Mouse (Mus musculus): ENCODE data around the gene Ski.
"Not testable (repeated sequence)": the region's sequence is repeated elsewhere in the genome, so short reads cannot be mapped to it uniquely, and the experiment has no call there.

Ski gene

DNA sequence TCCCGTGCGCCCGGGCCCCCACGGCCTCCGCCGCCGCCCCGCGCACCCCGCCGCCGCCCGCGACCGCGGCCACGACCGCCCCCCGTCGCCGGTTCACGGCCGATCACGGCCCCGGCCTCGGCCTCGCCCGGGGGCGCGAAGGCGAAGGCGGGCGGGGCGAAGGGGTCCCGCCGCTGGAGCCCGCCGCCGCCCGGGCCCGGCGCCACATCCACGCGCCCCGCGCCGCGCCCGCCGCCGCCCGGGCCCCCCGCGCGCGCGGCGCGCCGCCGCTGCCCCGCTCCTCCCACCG, at the start of gene Ski:
Ski (minus strand) TSS at position 41 of the 289 bp plus-strand sequence.
- no peak for DNase-seq (ENCODE audit: low spot score)

DNA sequence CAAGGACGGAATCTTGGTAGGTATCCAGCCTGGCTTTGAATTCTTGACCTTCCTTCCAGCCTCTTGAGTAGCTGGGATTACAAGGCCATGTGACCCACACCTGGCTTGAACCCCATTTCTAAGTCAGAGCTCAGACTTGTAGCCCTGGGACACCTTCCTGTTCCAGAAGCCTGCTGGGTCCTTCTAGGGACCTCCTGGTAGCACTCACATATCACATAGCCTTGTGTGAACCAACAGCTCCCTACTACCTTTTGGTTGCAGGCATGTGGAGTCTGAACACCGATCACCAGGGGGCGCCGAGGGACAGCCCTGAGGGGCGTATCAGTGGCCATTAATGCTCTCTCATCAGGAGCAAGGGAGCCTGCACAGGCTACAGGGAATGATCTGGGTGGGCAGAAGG, 46.0 kb upstream of the Ski start:
- DNase-seq (ENCODE audit: low spot score), result peak; percentile 70

DNA sequence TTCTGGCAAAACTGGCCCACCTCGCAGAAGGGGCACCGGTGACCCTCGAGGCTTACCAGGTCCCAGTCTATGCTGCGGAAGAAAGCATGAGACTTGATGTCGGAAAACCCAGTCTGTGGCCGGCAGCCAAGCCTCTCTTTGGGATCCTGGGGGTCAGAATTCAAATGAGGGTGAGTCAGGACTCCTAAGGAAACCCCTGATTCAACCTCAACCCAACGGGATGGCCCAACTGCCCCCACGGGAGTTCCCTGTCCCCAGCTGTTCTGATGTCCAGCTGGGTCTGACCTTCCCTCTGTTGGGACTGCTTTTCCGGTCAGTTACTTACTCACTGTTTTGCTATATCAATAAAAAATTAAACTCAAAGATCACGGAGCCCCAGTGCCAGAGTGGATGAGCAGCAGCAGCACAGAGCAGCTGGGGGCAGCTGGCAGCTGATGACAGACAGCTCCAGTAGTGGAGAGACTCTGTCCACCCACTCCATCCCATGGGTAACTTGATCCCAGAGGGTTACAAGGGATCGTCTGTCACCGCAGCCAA, 45.3 kb upstream of the Ski start:
- no peak for DNase-seq (ENCODE audit: low spot score)

DNA sequence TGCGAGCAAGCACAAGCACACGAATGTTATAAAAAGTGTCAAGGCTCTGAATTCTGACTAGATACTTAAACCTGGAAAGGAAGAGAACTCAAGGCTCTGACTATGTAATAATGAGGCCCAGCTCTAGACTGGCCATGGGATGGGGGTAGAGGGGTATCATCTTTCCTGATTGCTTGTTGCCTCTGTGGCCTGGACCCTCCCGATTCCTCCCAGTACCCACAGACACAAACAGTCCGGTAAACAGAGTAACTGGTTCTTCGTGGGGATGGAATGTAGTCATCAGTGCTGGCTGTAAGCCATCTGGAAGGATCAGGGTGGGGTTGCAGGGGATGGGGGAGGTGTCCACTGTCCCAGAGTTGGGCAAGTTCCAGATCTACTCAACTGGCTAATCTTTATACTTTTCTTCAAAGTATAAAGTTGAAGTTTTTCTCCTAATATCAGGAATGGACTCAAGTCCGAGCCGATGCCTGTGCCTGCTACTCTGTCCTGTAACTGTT, 44.7 kb upstream of the Ski start:
- DNase-seq (ENCODE audit: low spot score), result no peak

DNA sequence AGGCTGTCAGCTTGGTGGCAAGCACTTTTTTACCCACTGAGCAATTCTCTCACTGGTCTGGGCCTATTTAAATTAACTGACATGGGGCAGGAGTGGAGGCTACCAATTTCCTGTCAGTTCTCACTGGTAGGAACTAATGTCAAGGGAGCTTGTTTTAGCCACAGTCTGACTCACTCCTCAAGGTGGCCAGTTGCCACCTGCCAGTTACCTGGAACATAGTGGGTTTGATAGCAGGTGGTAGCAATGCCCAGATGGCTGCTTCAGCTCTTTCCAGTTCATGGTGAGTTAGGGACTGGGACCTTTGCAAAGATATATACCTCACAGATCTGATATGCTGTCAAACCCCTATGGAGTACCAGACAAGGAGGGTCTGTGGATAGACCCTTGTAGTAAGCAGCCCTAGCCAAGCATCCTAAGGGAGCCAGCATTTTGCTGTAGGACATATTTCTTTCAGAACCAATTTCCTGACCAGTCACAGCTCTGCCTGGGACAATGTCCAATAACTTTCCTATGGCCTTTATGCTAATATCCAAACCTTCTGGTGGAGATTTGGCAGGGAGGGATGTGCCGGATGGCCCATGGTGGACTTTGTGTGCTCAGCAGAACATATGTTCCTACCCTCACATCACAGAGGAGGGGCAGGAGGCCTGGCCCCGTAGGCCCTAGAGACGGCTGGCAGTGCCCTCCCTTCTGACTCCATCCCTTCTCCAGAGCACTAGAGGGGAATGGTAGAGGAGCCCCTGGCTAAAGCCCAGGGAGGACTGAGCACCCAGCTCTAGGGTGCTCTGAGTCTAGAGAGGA, 42.3 kb upstream of the Ski start:
- no peak for DNase-seq (ENCODE audit: low spot score)

DNA sequence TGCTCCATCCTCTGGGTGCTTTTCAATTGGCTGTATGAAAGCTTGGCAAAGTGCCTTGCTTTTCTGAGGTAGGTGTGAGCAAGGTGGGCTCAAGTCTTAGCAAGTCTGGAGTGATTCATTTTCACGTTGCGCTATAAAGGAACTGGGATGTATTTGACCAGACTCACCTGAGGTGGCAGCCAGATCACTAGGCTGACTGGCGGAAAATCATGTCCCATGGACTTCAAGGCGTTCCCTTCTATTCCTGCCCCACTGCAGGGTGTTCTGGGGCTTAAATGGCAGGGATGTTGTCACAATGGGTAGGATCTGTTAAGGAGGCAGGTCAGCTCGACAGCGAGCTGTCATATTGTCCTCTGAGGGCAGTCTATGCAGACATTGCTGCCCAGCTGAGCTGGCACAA, 29.9 kb upstream of the Ski start:
- no peak for DNase-seq (ENCODE audit: low spot score)

DNA sequence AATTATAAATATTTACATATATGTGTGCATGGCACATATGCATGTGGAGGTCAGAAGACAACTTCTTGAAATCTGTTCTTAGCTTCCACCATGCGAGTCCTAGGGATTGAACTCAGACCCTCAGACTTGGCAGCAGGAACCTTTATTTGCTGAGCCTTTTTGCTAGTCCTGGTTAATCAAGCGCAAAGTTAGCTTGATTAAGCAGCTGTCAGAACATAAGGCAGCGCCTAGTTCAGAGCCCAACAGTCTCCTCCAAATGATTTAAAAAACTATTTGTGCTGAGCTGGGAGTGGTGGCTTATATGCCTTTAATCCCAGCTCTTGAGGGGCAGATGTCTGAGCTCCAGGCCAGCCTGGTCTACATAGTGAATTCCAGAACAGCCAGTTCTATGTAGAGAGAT, 28.8 kb upstream of the Ski start:
- DNase-seq (ENCODE audit: low spot score), result no peak

DNA sequence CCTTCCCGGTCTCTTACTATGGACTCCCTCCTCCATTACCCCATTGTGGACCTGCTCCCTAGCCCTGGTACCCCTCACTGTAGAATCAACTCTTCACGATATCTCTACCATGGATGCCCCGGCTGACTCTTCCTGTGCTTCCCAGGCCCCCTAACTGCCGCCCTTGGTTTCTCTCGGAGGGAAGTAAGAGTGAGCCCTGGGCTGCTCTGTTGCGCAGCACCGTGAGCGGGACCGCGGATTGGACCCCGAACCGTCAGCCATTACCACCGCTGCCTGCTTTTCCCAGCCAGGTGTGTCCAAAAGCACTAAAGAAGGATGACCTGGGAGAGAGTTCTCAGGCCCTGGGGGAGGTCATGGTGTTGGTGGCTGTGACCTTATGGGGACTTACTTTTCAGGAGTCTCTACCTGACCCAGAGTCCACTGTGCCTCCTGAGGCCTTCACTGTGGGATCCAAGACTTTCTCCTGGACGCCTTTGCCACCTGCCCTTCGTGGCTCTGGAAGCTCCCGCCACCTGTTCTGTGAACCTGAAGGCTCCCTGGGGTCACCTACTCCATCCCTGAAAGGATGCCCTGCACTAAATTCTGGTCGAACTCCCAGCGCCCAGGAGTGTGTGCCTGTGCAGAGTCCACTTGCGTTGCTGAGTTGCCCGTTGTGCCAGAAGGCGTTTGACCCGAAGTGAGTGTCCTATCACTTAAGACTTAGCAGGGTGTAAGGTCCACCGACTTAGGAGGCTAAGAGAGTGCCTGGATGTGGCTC, 28.1 kb upstream of the Ski start:
- DNase-seq (ENCODE audit: low spot score), result peak; percentile 39

DNA sequence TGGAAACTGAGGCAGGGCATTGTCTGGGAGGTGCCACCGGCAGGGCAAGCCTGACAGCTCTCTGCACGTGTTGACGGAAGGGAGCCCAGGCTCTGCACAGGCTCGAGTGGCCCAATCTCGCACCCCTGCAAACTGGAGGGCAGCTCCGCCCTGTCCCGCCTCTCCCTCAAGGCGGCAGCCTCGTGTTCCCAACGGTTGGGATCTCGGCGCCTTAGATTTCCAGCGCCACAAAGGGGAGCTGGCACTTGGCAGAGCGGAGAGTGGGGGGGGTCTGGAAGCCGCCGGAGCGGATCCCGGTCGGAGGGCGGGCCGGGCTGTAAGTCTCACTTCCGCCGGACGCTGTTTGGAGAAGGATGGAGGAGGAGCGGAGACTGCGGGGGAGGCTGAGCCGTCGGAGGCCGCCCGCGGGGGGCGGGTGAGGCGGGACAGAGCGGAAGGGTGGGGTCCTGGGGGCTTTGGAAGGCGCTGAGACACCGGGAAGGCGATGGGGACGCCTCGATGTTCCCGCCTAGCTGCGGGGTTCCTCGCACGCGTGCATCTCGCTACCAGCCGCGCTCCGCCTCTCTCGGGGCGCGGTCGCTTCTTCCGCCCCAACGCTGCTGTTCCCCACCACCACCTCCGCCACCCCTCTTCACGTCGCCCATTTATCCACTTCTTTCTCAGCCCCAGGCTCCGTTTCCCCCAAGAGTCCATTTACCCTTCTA, 27.4 kb upstream of the Ski start, which contains the start of gene Faap20:
Faap20 (plus strand) TSS at position 155 of the 704 bp plus-strand sequence.
- DNase-seq (ENCODE audit: low spot score), result peak; percentile 85

DNA sequence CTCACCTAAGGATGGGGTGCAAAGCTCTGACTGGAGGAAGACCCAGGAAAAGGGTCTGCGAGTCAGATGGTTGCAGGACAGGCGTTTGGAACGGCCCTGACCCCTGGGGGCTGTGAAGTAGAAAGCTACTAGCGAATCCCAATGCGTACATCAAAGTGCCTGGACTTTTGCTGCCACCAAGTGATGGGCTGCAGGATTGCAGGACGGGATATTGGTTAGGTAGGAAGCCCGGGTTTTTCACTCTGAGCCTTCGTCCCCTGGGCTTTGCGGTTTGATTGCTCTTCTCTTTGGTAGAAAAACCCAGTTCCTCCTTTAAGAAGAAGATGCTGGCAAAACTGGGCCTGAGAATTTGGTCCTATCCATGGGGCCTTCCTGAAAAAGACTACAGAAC, 26.9 kb upstream of the Ski start:
- peak; percentile 93 for DNase-seq (ENCODE audit: low spot score)

DNA sequence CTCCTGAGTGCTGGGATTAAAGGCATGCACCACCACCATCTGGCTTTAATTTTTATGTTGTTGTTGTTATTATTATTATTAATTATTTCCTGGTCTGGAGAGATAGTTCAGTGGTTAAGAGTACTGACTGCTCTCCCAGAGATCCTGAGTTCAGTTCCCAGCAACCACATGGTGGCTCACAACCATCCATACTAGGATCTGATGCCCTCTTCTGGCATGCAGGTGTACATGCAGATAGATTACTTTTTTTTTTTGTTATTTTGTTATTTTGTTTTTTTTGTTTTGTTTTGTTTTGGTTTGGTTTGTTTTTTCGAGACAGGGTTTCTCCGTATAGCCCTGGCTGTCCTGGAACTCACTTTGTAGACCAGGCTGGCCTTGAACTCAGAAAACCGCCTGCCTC, 25.7 kb upstream of the Ski start:
- DNase-seq (ENCODE audit: low spot score), result not testable (repeated sequence)

DNA sequence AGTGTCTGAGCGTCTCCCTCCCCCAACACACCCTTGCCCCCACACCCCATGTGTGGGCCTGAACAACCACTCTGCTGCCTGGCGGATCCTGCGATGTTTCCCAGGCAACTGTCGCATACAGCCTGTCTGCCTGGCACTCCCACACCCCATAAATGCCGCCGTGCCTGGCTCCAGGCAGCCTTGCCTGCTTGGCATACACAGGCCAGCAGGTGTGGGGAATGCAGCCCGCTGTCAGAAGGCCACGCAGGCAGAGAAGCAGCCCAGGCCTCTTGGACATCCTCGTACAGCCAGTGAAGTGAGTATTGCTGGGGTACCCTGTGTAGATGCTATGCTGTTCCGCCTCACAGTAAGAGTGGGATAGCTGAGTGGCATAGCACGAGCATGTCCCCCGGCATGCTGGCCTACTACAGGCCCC, 24.3 kb upstream of the Ski start:
- no peak for DNase-seq (ENCODE audit: low spot score)

DNA sequence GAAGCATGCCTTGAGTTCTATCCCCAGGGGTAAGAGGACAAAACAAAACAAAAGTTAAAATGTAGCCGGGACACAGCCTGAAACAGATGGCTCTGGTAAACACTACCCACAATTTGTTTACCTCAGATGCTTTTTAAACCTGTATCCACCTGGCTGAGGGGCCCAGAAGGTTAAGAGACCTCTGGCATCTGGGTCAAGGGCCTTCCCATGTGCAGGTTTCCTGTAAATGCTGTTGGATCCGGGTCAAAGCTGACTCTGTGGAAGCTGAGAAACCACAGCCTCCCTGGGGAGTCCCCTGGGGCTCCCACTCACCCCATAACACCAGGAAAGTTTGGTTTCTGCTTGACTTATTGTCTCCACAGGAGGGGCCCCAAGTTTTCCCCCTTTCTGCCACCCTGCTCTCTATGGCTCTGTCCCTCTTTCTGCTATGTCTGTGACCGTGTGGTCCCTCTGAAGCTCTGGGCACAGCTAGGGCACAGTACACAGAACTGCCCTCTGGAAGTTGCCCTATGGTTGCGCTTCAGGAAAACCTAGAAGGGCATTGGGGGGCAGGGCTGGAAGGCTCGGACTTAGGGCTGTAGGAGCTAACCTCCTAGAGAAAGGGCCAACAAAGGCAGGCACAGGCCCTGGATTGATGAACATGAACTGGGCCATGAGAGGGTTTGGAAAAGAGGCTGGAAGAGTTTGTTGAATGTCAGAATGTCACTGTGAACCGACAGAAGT, 23.5 kb upstream of the Ski start:
- DNase-seq (ENCODE audit: low spot score), result no peak

DNA sequence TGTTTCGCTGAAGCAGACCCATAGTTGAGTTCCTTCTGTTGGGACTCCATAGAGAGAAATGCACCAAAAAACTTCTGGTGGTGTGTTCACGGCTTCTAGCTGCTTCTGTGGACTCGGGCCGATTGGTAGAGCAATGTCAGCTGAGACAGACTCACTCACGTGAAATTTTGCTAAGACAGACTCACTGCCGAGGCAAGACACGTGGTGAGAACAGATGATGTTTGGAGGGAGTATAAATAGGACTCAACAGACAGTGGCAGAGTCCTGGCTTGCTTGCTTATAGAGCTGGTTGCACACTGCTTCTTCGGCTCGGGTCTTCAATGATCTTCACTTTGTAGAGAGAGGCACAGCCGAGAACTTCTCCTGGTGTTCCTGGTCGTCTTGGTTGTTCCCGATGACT, 20.8 kb upstream of the Ski start:
- DNase-seq (ENCODE audit: low spot score), result no peak

DNA sequence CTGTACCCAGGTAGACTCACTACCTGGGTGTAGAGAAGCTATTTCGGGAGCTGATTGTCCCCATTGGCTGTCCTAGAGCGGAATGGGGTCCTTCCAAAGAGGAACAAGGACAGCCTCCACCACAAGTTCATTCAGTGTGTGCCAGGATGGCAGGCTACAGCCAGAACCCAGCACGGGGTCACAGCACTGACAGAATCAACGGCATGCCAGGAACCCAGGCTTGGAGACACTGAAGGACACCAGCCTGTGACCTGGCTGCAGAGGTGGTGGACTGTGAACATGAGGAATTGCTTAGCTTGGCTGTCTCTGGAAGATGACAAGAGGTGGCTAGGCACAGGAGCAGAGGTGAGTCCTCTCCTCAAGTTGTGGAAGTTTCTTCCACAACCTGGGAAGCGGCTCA, 19.9 kb upstream of the Ski start:
- DNase-seq (ENCODE audit: low spot score), result no peak

DNA sequence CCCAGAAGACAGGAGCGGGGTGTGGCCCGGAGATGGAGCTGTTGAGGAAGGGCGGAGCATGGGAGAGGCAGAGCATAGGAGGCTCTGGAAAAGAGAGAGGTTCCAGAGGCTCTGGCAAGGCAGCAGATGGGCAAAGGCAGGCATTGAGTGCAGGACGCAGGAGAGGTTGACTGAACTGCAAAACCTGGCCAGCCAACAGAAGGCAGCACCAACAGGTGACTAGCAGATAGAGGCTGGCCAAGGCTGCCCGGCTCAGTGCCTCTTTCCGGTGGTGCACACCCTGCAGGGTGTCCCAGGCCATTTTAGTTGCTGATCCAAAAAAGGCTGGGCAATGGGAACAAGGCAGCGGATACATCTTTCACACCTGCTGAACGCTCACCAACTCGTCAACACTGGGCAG, 19.4 kb upstream of the Ski start:
- no peak for DNase-seq (ENCODE audit: low spot score)

DNA sequence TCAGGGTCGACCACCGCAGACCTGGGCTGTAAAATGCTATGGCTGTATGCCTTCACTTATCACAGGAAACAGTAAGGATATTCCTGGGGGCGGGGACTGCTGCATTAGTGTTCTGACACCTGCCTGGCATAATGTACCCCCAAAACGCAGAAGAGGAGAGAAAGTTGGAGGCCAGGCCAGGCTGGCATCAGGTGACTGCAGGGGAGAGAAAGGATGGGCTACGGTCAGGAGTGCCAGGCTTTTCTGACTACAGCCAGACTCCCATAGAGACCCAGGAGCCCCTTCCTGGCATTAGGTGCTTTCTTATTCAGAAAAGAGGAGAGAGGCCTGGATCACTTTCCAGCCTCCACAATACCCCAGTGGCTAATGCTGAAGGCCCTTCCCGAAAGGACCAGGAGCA, 17.1 kb upstream of the Ski start:
- DNase-seq (ENCODE audit: low spot score), result no peak

DNA sequence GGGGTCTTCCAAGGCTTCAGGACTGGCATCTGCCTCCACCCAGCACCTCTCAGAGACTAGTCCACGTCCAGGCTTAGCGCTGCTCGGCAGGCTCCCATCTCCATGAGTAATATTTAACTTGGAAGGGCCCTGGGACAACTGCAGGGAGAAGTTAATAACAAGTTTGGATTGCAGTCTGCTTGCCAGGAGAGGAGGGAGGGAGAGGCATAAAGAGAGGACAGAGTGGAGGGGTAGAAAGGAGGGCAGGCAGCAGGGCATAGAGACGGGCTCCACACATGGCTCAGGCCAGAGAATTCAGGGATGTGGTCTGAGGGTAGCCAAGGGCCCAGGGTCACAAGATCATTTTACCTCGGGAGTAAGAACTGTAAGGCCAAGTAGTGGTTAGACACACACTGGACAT, 15.9 kb upstream of the Ski start:
- no peak for DNase-seq (ENCODE audit: low spot score)

DNA sequence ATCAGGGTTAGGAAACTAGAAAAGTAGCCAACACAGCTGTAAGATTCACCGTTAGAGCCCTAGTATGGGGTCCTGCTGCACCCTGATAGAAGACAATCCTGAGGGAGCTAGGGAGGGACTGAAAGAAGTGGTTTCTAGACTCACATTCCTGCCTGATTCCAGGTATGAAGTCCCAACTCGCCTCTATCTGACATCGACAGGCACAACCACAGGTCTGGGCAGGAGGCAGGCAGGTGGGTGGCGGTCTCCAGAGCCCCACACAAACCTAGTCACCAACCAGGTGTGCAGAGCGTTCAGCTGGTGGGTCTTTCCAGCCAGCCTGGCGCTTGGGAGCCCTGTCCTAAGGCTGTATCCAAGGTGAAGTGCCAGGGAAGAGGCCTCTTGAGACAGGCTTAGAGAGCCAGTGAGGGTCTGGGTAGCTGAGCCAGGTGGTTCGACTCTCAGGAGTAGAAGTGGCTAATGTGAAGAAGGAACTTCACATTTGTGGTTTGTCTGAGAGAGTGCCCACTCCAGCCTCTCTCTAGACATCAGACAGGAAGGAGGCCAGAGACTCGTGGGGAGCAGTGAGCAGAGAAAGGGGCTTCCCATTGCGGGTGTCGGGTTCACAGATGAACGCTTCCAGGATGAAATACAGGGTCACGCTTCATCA, 14.5 kb upstream of the Ski start:
- no peak for DNase-seq (ENCODE audit: low spot score)

DNA sequence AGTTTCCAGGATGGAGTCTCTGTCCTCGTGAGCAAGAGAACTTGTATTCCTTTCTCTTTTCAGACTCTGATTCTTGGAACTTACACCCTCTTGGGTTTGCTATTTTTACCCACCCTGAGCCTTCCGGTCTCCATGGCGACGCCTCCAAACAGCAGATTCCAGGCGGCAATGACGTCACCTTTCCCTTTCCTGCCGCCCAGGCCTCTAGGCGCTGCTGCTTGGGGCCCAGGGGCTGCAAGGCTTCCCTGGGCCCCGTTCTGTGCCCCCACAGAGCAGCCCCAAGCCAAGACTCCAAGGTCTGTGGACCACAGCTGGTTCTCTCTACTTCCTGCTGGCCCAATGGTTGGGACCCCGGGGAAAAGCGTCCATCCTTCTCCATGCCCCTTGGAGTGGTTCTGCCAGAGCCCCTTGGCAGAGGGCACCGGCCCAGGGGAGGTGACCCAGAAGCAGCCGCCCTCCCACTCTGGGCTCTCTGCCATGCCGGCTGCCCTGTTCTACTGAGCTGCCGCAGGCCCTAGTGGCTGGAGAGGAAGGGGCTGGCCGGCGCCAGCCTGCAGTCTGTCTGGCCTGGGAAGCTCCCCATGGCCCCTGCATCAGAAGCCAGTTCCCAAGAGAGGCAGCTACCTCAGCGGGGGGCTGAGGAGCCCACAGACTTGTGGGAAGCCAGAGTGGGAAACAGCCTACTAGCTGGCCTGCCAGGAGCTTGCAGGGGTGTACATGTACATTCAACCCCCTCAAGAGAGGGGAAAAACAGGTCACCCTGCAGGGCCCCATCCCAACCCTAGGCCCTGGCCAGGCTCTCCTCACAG, 13.1 kb upstream of the Ski start:
- DNase-seq (ENCODE audit: low spot score), result peak; percentile 73
